In the genomic region with DNA sequence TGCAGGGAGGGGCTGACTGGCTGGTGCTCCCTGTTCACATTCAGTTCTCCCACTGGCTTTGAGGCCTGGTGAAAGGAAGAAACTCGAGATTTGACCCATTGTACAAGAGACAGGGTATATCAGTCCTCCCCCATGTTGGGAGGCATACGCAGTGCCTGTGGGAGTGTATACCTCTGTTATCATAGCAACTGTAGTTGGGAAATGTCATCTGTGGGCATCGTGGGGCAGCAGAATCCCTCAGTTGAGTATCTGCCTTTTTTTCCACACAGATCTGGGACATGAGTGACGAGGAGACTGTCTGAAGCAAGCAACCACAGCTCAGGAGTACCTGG, we compare ENCODE assay signal across 23 mouse cellular contexts.
DNase-seq lines count a peak whose midpoint lies in the region; ATAC-seq and TF ChIP-seq lines count a peak whose summit lies in the region.
"Had no signal": no experiment of that assay in that cellular context is flagged by ENCODE, and none has a peak within 500 bp of the region (broad histone marks: within the 10 kb centered on the region; RNA-seq: fewer than 3 reads in every experiment).

No protein-coding gene starts in this region.

- no peak for DNase-seq in heart, adult 2 months
- DNase-seq in heart, postnatal 36 days = no peak
- no peak for DNase-seq in kidney, postnatal 14 days
- no peak for DNase-seq in left cerebral cortex, adult 2 months (ENCODE audit: extremely low spot score in 1 of 2, low spot score in 2 of 2)
- DNase-seq in left cerebral cortex, adult 8-10 months (ENCODE audit: low spot score in 2 of 2) = no peak
- DNase-seq in urinary bladder, postnatal 36 days (ENCODE audit: low spot score in 2 of 2) = no peak
- DNase-seq: cerebellum, adult 2 months; cerebellum, postnatal 14 days; liver, embryonic 13.5 days; lung, adult 18-20 months; thymus, adult 2 months; thymus, postnatal 36 days had no signal

- no peak overlapping the region for H3K4me2 ChIP-seq in kidney, embryonic 15.5 days
- H3K4me2 ChIP-seq: forebrain, embryonic 15.5 days; hindbrain, embryonic 12.5 days; limb, embryonic 15.5 days; liver, embryonic 13.5 days; midbrain, embryonic 12.5 days; neural tube, embryonic 13.5 days had no signal

- no peak for TF ChIP-seq CTCF in heart, adult 2 months (IDR thresholded peaks at IDR 0.05)
- no peak for TF ChIP-seq CTCF in left cerebral cortex, adult 2 months (IDR thresholded peaks at IDR 0.05)

- H3K36me3 ChIP-seq in heart, adult 2 months (ENCODE audit: control insufficient read depth, insufficient read depth, low read length) = peaks cover 2% of the 10 kb centered on the region; the same call in 1 of the 2 replicates
- H3K36me3 ChIP-seq in kidney, embryonic 15.5 days = peaks cover 46% of the 10 kb centered on the region

- no peaks in the 10 kb centered on the region; the same call in 1 of the 2 replicates for H3K79me2 ChIP-seq in heart, adult 2 months (replicated peaks; ENCODE audit: control insufficient read depth, insufficient read depth, low read length)

- peaks cover 18% of the 10 kb centered on the region for H3K4me1 ChIP-seq in heart, adult 2 months (ENCODE audit: control insufficient read depth, insufficient read depth, low read length)
- H3K4me1 ChIP-seq in kidney, embryonic 15.5 days = peaks cover 82% of the 10 kb centered on the region

- TF ChIP-seq EP300 in heart, adult 2 months (IDR thresholded peaks at IDR 0.05; ENCODE audit: insufficient read depth, low read depth, low read length) = no peak

- H3K9me3 ChIP-seq in kidney, embryonic 15.5 days (replicated peaks) = no peaks in the 10 kb centered on the region
- H3K9me3 ChIP-seq: forebrain, embryonic 15.5 days; hindbrain, embryonic 12.5 days; limb, embryonic 10.5 days; limb, embryonic 15.5 days; liver, embryonic 13.5 days; megakaryocyte, embryonic 14.5 days; midbrain, embryonic 12.5 days; neural tube, embryonic 13.5 days had no signal

- intact Hi-C loops in heart, adult 2 months (cut with DNase I) = no loop called here
- intact Hi-C loops in heart, postnatal 36 days (cut with DNase I) = no loop called here
- intact Hi-C loops in left cerebral cortex, adult 2 months (cut with DNase I) = no loop called here

- H3K27me3 ChIP-seq in heart, adult 2 months (ENCODE audit: control insufficient read depth, insufficient read depth, low read length) = no peaks in the 10 kb centered on the region
- no peaks in the 10 kb centered on the region for H3K27me3 ChIP-seq in kidney, embryonic 15.5 days
- H3K27me3 ChIP-seq: forebrain, embryonic 15.5 days; hindbrain, embryonic 12.5 days; limb, embryonic 15.5 days; liver, embryonic 13.5 days; megakaryocyte, embryonic 14.5 days; neural tube, embryonic 13.5 days had no signal

- WGBS in heart, adult 2 months = 70% methylated on average over 4 of the region's 4 CpGs
- WGBS in kidney, embryonic 15.5 days = 53% methylated on average over 4 of the region's 4 CpGs

- H3K4me3 ChIP-seq in heart, adult 2 months = no peak overlapping the region
- no peak overlapping the region for H3K4me3 ChIP-seq in kidney, embryonic 15.5 days (replicated peaks)
- no peak overlapping the region for H3K4me3 ChIP-seq in left cerebral cortex, adult 2 months
- H3K4me3 ChIP-seq: forebrain, embryonic 15.5 days; hindbrain, embryonic 12.5 days; limb, embryonic 10.5 days; limb, embryonic 15.5 days; liver, embryonic 13.5 days; megakaryocyte, embryonic 14.5 days; midbrain, embryonic 12.5 days; myocyte; neural tube, embryonic 13.5 days had no signal

- TF ChIP-seq POLR2A in heart, adult 2 months (IDR thresholded peaks at IDR 0.05; ENCODE audit: insufficient read depth, low read depth, low read length) = no peak

- H3K27ac ChIP-seq in heart, adult 2 months = peak overlapping the region; percentile 1; the same call in 1 of the 2 replicates
- H3K27ac ChIP-seq in kidney, embryonic 15.5 days = peak overlapping the region; percentile 41; the same call in 1 of the 2 replicates
- H3K27ac ChIP-seq in left cerebral cortex, adult 2 months = peak overlapping the region; percentile 77
- H3K27ac ChIP-seq: forebrain, embryonic 15.5 days; hindbrain, embryonic 12.5 days; limb, embryonic 10.5 days; liver, embryonic 13.5 days; midbrain, embryonic 12.5 days; neural tube, embryonic 13.5 days had no signal

- 0 out of 2 replicates have a peak, but pooled peaks have one; percentile 3 for ATAC-seq in kidney, embryonic 15.5 days (replicated peaks; ENCODE audit: low FRiP score)
- ATAC-seq: CD4-positive, CD25-positive, alpha-beta regulatory T cell, adult 4 months; forebrain, embryonic 15.5 days; intestine, embryonic 16.5 days had no signal

- no peak overlapping the region for H3K9ac ChIP-seq in heart, adult 2 months (ENCODE audit: low read depth, low read length)
- H3K9ac ChIP-seq in kidney, embryonic 15.5 days = no peak overlapping the region
- H3K9ac ChIP-seq: forebrain, embryonic 15.5 days; hindbrain, embryonic 12.5 days; limb, embryonic 15.5 days; liver, embryonic 13.5 days; midbrain, embryonic 12.5 days; neural tube, embryonic 13.5 days had no signal

Comparison
In these comparisons a context has a peak if more than half of its experiments do, and no peak if none do; other contexts are left out.
1. H3K27ac ChIP-seq: peak in every context shown above with its lines; median percentile 77 in left cerebral cortex, adult 2 months; 41 in kidney, embryonic 15.5 days; 1 in heart, adult 2 months.